Mouse (Mus musculus) midbrain, embryonic 15.5 days (tissue): ENCODE data around the gene Cela2a. TPM values are rescaled to one million over a fixed set of nuclear protein-coding genes. Genes with fewer than 3 reads are reported as not detected.
A peak's percentile ranks its signal among the peaks of the same experiment; 100 is the strongest.

ENCODE experiments used
- ATAC-seq: fragments of 200-750 bp; cut with Nextera tagmentation; replicated peaks from 2 replicates; pipeline ENCODE4 v1.8.0; 2017; ENCODE audit warnings: moderate TSS enrichment
- H3K27ac ChIP-seq: fragments of 300-500 bp; sonication (generic); 2 replicates; pipeline ENCODE4 v1.5.1; 2015; ENCODE audit warnings: mild to moderate bottlenecking, inconsistent platforms
- H3K27me3 ChIP-seq: fragments of 300-500 bp; sonication (generic); replicated peaks from 2 replicates; pipeline ENCODE4 v1.6.1; 2015; ENCODE audit warnings: inconsistent platforms
- H3K36me3 ChIP-seq: fragments of 300-500 bp; sonication (generic); replicated peaks from 2 replicates; pipeline ENCODE4 v1.6.1; 2015; ENCODE audit warnings: inconsistent platforms
- H3K4me1 ChIP-seq: fragments of 300-500 bp; sonication (generic); 2 replicates; pipeline ENCODE4 v1.6.1; 2015; ENCODE audit warnings: inconsistent platforms
- H3K4me2 ChIP-seq: fragments of 300-500 bp; sonication (generic); 2 replicates; pipeline ENCODE4 v1.6.1; 2015; ENCODE audit warnings: inconsistent platforms, mild to moderate bottlenecking, moderate library complexity
- H3K4me3 ChIP-seq: fragments of 300-500 bp; sonication (generic); 2 replicates; pipeline ENCODE4 v1.5.1; 2015; ENCODE audit warnings: mild to moderate bottlenecking, inconsistent platforms
- H3K9ac ChIP-seq: fragments of 300-500 bp; sonication (generic); 2 replicates; pipeline ENCODE4 v1.6.1; 2015; ENCODE audit warnings: mild to moderate bottlenecking, inconsistent platforms
- H3K9me3 ChIP-seq: fragments of 300-500 bp; sonication (generic); 2 replicates; pipeline ENCODE4 v1.6.1; 2016; ENCODE audit warnings: inconsistent platforms
- WGBS: fragments of 180-500 bp; shearing (Covaris S2); methylation state at CpG from one replicate; pipeline ENCODE4 v1.1.7; 2015; ENCODE audit warnings: mixed read lengths; 5-methylcytosine and 5-hydroxymethylcytosine counted together
- polyA plus RNA-seq: library from polyadenylated mRNA; unstranded; fragments of >200 nt; fragmentation: Nextera tagmentation; extraction: Ambion mirVana; gene quantifications from 2 replicates; pipeline ENCODE4 v1.2.1, GENCODE M21; 2015

Cela2a gene
- polyA plus RNA-seq, 1 experiment from 2014 or later = 0.36 TPM

- no peak for ATAC-seq
- Histone ChIP-seq H3K36me3 (peaks cover 62% of the 10 kb centered on the region), H3K4me1 (no peaks in the 10 kb centered on the region), H3K9me3 (no peaks in the 10 kb centered on the region), H3K27me3 (no peaks in the 10 kb centered on the region), H3K9ac (no peak overlapping the region), H3K27ac (no peak overlapping the region), H3K4me2 (no peak overlapping the region), H3K4me3 (no peak overlapping the region)
- 92% methylated on average over 8 of the region's 8 CpGs for WGBS
Measured at GRCm38 (mm10) chr4:141771823-141772222, 54.1 kb downstream of the Cela2a start.

- no peaks in the 10 kb centered on the region for H3K27me3 ChIP-seq
Measured at GRCm38 (mm10) chr4:141769501-141770160, 56.3 kb downstream of the Cela2a start.

GRCm38 (mm10) chr4:141767353-141768036 is 58.5 kb downstream of the Cela2a start:
- no peak overlapping the region for H3K9ac ChIP-seq

More at GRCm38 (mm10) chr4:141769501-141770160, 56.3 kb downstream of the Cela2a start:
- H3K4me3 ChIP-seq = no peak overlapping the region
- no peaks in the 10 kb centered on the region for H3K9me3 ChIP-seq
- no peak overlapping the region for H3K4me2 ChIP-seq
- H3K4me1 ChIP-seq = peaks cover 6% of the 10 kb centered on the region; the same call in 1 of the 2 replicates
- H3K36me3 ChIP-seq = peaks cover 56% of the 10 kb centered on the region
- H3K9ac ChIP-seq = no peak overlapping the region
- ATAC-seq = no peak
- WGBS = 90% methylated on average over 8 of the region's 8 CpGs
- no peak overlapping the region for H3K27ac ChIP-seq

GRCm38 (mm10) chr4:141766668-141767352 is 59.1 kb downstream of the Cela2a start:
- H3K36me3 ChIP-seq = peaks cover 52% of the 10 kb centered on the region
- WGBS = 55% methylated on average over 19 of the region's 19 CpGs

More at GRCm38 (mm10) chr4:141767353-141768036, 58.5 kb downstream of the Cela2a start:
- Histone ChIP-seq H3K9me3 (no peaks in the 10 kb centered on the region), H3K4me2 (no peak overlapping the region), H3K27ac (peak overlapping the region; percentile 35; the same call in 1 of the 2 replicates), H3K4me1 (peaks cover 6% of the 10 kb centered on the region; the same call in 1 of the 2 replicates), H3K27me3 (no peaks in the 10 kb centered on the region), H3K36me3 (peaks cover 50% of the 10 kb centered on the region), H3K4me3 (no peak overlapping the region)
- 0 out of 2 replicates have a peak, but pooled peaks have one; percentile 33 for ATAC-seq
- WGBS = 75% methylated on average over 19 of the region's 19 CpGs

GRCm38 (mm10) chr4:141766316-141766667 is 59.7 kb downstream of the Cela2a start:
- peak overlapping the region; percentile 72 for H3K27ac ChIP-seq
- H3K9me3 ChIP-seq = no peaks in the 10 kb centered on the region
- no peak for ATAC-seq
- H3K27me3 ChIP-seq = no peaks in the 10 kb centered on the region
- 80% methylated on average over 8 of the region's 8 CpGs for WGBS
- peaks cover 6% of the 10 kb centered on the region; the same call in 1 of the 2 replicates for H3K4me1 ChIP-seq
- H3K4me2 ChIP-seq = no peak overlapping the region
- H3K36me3 ChIP-seq = peaks cover 50% of the 10 kb centered on the region
- no peak overlapping the region for H3K9ac ChIP-seq
- H3K4me3 ChIP-seq = no peak overlapping the region

More at GRCm38 (mm10) chr4:141766668-141767352, 59.1 kb downstream of the Cela2a start:
- Histone ChIP-seq H3K4me1 (peaks cover 6% of the 10 kb centered on the region; the same call in 1 of the 2 replicates), H3K27ac (peak overlapping the region; percentile 72), H3K4me3 (no peak overlapping the region), H3K9ac (no peak overlapping the region), H3K27me3 (no peaks in the 10 kb centered on the region), H3K9me3 (no peaks in the 10 kb centered on the region), H3K4me2 (no peak overlapping the region)
- ATAC-seq = 0 out of 2 replicates have a peak, but pooled peaks have one; percentile 30

- H3K27me3 ChIP-seq = no peaks in the 10 kb centered on the region
- H3K27ac ChIP-seq = no peak overlapping the region
- ATAC-seq = no peak
- H3K9me3 ChIP-seq = no peaks in the 10 kb centered on the region
- H3K9ac ChIP-seq = no peak overlapping the region
- peaks cover 6% of the 10 kb centered on the region; the same call in 1 of the 2 replicates for H3K4me1 ChIP-seq
- no peak overlapping the region for H3K4me3 ChIP-seq
- H3K36me3 ChIP-seq = peaks cover 42% of the 10 kb centered on the region
- 99% methylated on average over 3 of the region's 3 CpGs for WGBS
- H3K4me2 ChIP-seq = no peak overlapping the region
Measured at GRCm38 (mm10) chr4:141765008-141765407, 61.0 kb downstream of the Cela2a start.

Other genes starting within 250 kb of the Cela2a start
- gene Fblim1, start 220.1 kb downstream of the Cela2a start, polyA plus RNA-seq = 35.2 and 41.0 TPM in 2 replicates
- 0.32 and 0.65 TPM in 2 replicates for gene Tmem82, start 207.5 kb downstream of the Cela2a start, polyA plus RNA-seq
- 0.26 and 0.61 TPM in 2 replicates for gene Slc25a34, start 202.3 kb downstream of the Cela2a start, polyA plus RNA-seq
- 9.7 and 10.7 TPM in 2 replicates for gene Plekhm2, start 161.3 kb downstream of the Cela2a start, polyA plus RNA-seq
- gene Rsc1a1, start 140.6 kb downstream of the Cela2a start, polyA plus RNA-seq = 0.49 and 0.53 TPM in 2 replicates
- 13.3 and 14.0 TPM in 2 replicates for gene Ddi2, start 102.7 kb downstream of the Cela2a start, polyA plus RNA-seq
- not detected in 2 replicates for gene Agmat, start 79.5 kb downstream of the Cela2a start, polyA plus RNA-seq
- 6.5 and 6.6 TPM in 2 replicates for gene Dnajc16, start 35.2 kb downstream of the Cela2a start, polyA plus RNA-seq
- 20.7 and 21.4 TPM in 2 replicates for gene Casp9, start 32.5 kb downstream of the Cela2a start, polyA plus RNA-seq
- not detected in 2 replicates for gene Ctrc, start 20.2 kb upstream of the Cela2a start, polyA plus RNA-seq
- gene Efhd2, start 48.8 kb upstream of the Cela2a start, polyA plus RNA-seq = 71.5 and 82.6 TPM in 2 replicates
- gene Fhad1, start 188.9 kb upstream of the Cela2a start, polyA plus RNA-seq = 3.7 and 4.2 TPM in 2 replicates